Mouse (Mus musculus): ENCODE measurements around the gene Tnk2. TPM values are rescaled to one million over a fixed set of nuclear protein-coding genes. Genes with fewer than 3 reads are reported as not detected.

The Tnk2 gene
- total RNA-seq, 2 experiments from 2014 or later = 20.9 to 24.7 TPM

GRCm38 (mm10) chr16:32671206-32671887 lies 27.7 kb downstream of the Tnk2 start:
- DNase-seq (ENCODE audit: low spot score) = no peak
- intact Hi-C loops (cut with DNase I) = no loop called here

- DNase-seq (ENCODE audit: low spot score) = no peak
- intact Hi-C loops (cut with DNase I) = no loop called here
These were observed 28.6 kb downstream of the Tnk2 start for GRCm38 (mm10) chr16:32672250-32672649.

DNA sequence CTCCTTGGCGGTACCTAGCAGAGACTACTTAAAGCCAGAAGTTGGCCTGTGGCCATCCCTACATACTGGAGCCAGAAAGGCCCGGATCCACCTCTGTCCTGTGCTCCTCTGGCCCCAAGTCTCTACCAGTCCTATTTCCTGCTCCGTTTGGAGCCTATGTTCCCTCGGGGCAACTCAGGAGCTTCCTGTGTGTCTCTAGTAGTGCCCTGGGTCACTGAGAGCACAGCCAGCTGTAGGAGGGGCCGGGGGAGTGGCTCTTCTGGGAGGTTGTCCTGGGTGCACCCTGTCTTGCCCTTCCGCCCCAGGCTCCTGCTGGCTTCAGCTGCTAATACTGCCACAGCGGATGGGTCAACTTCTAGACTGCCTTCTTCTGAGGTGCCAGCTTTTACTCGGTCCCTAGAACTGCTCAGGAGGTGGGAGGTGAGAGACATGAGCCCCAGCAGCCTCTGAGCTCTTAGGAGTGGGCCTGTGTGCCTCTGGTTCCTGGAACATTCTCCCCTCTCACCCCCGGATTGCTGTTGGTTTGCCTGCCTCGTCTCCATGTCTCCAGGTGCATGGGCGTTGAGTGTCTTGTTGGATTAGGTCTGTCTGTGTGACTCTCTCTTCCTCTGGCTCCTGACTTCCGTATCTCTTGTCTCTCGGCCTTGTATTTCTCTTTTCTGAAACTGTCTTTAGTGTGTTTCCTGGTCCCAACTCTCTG lies 29.3 kb downstream of the Tnk2 start:
- intact Hi-C loops (cut with DNase I) = no loop called here
- no peak for DNase-seq (ENCODE audit: low spot score)

DNA sequence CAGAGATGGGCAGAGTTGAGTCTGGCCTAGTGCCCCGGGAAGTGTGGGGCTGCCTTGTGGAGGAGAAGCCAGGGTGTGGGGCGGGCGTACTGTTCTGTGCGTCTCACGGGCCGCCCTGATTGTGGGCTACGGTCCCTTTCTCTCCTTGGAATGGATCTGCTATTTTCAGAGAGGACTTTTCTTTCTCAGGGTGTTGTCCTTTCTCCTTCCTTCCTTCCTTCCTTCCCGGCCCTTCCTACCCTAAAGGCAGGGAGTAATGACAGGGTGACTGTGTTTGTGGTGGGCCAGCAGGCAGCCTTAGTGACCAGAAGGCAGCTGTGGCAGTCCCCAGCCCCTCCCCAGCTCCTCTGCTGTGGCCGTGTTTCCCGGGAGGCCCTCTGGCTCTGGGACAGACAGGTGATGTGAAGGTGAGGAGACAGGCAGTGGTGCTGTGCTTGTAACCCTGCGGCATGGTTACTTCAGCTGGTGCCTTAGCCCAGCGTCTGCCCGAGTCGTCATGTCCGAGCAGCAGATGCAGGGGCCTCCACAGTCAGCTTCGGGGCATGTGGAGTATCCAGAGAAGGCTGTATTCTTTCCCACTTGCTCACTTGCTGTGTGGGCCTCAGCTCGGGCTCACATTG lies 30.6 kb downstream of the Tnk2 start:
- intact Hi-C loops (cut with DNase I) = no loop called here
- no peak for DNase-seq (ENCODE audit: low spot score)

- intact Hi-C loops (cut with DNase I) = no loop called here
These were observed 33.5 kb downstream of the Tnk2 start for GRCm38 (mm10) chr16:32677040-32677700.

GRCm38 (mm10) chr16:32677903-32678302 lies 34.2 kb downstream of the Tnk2 start:
- no peak for DNase-seq (ENCODE audit: low spot score)
- intact Hi-C loops (cut with DNase I) = no loop called here

More at GRCm38 (mm10) chr16:32677040-32677700, 33.5 kb downstream of the Tnk2 start:
- no peak for DNase-seq (ENCODE audit: low spot score)

- DNase-seq (ENCODE audit: low spot score) = no peak
- intact Hi-C loops (cut with DNase I) = no loop called here
These were observed 35.1 kb downstream of the Tnk2 start for GRCm38 (mm10) chr16:32678812-32679211.

DNA sequence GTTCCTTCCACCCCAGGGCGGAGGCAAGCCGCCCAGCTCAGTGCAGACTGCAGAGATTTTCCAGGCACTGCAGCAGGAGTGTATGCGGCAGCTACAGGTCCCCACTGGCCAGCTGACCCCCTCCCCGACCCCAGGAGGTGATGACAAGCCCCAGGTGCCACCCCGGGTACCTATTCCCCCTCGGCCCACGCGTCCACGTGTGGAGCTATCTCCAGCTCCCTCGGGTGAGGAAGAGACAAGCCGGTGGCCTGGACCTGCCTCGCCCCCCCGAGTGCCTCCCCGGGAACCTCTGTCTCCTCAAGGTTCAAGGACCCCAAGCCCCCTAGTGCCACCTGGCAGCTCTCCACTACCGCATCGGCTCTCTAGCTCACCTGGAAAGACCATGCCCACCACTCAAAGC lies 36.3 kb downstream of the Tnk2 start:
- DNase-seq (ENCODE audit: low spot score) = no peak
- intact Hi-C loops (cut with DNase I) = no loop called here

GRCm38 (mm10) chr16:32680806-32681205 lies 37.1 kb downstream of the Tnk2 start:
- intact Hi-C loops (cut with DNase I) = no loop called here
- no peak for DNase-seq (ENCODE audit: low spot score)

GRCm38 (mm10) chr16:32682194-32682593 lies 38.5 kb downstream of the Tnk2 start:
- intact Hi-C loops (cut with DNase I) = loop anchor here (1.0 kb wide), 2 partner anchors 23 to 44 kb away; no protein-coding TSS in a partner anchor
- no peak for DNase-seq (ENCODE audit: low spot score)

DNA sequence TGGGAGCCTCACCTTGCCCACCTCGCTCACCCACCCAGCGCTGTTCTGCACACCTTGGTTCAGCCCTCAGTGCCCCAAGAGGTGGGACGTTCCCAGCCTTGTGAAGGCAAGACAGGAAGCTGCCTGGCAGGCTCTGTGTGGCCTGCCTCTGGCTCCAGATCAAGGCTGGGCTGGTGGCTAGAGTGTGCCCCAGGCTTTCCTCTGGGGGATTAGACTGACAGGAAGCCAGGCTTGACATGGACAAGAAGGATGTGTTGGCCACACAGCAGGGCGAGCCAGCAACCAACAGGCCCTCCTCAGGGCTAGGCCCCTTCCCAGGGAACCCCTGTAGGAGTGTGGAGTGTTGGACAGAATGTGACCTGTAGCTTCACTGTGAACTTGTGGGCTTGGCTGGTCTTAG lies 39.2 kb downstream of the Tnk2 start:
- intact Hi-C loops (cut with DNase I) = loop anchor here (1.0 kb wide), 2 partner anchors 24 to 45 kb away; no protein-coding TSS in a partner anchor
- no peak for DNase-seq (ENCODE audit: low spot score)

- DNase-seq (ENCODE audit: low spot score) = no peak
- intact Hi-C loops (cut with DNase I) = no loop called here
These were observed 39.7 kb downstream of the Tnk2 start for GRCm38 (mm10) chr16:32683343-32683742.

GRCm38 (mm10) chr16:32685405-32685804 lies 41.7 kb downstream of the Tnk2 start:
- intact Hi-C loops (cut with DNase I) = loop anchor here (5.0 kb wide), 1 partner anchor 178 kb away; no protein-coding TSS in a partner anchor
- no peak for DNase-seq (ENCODE audit: low spot score)

DNA sequence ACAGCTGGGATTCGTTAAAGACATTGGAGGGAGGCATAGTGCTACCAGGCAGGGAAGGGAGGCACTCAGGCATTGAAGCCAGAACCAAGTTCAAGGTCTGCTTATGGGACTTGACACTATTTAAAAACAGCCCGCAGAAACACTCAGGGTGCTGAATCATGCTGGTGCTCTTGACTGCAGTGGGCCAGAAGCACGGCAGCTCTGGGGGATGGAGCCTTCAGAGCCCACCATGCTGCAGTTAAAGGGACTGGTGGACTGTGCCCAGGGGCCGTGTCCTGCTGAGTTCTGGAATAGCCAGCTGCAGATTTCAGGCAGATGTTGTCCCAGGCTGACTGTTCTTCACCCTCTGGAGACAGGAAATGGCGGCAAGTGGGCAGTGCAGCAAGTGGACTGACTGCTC lies 42.3 kb downstream of the Tnk2 start:
- no peak for DNase-seq (ENCODE audit: low spot score)
- intact Hi-C loops (cut with DNase I) = loop anchor here (5.0 kb wide), 1 partner anchor 179 kb away; no protein-coding TSS in a partner anchor

- no peak for DNase-seq (ENCODE audit: low spot score)
These were observed 43.5 kb downstream of the Tnk2 start for GRCm38 (mm10) chr16:32687221-32687620.

DNA sequence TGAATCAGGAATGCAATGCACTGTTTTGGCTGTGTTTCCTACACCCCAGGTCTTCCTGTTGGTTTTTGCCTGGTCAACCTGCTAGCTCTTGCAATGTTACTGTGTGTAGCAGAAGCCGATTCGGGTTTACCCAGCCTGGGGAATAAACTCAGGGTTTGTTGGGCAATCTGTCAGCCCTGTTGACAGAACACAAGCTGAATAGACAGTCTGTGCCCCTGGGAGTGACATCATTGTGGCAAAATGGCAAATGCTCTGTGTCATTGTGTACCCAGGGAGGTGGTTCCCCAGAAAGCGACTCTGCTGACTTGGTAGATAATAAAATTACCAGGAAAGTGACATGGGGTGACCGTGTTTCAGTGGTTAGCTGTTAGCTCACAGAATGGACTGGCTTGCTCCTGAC lies 45.1 kb downstream of the Tnk2 start:
- intact Hi-C loops (cut with DNase I) = loop anchor here (1.0 to 5.0 kb wide), 2 partner anchors 50 to 181 kb away; no protein-coding TSS in a partner anchor
- DNase-seq (ENCODE audit: low spot score) = no peak

More at GRCm38 (mm10) chr16:32687221-32687620, 43.5 kb downstream of the Tnk2 start:
- intact Hi-C loops (cut with DNase I) = loop anchor here (5.0 kb wide), 1 partner anchor 180 kb away; no protein-coding TSS in a partner anchor

DNA sequence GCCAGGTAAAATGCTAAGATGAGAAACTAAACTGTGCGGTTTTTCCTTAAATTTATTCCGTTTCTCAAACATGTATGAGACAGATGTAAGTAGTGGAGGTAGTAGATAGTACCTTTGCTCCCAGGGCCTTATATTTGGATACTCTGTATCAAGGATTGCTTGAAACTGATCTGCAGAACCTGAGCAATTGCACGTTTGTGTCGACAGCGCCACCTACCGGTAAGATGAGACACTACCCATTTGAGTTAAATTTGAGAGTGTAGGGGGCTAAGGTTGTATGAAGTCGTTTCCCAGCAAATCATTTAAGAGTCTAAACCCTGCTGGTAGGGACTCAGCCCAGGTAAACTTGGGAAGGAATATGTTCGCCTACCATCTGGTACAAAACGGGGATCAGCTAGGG lies 45.8 kb downstream of the Tnk2 start:
- intact Hi-C loops (cut with DNase I) = loop anchor here (1.0 to 5.0 kb wide), 2 partner anchors 51 to 182 kb away; no protein-coding TSS in a partner anchor
- DNase-seq (ENCODE audit: low spot score) = no peak

GRCm38 (mm10) chr16:32696841-32697464 lies 53.3 kb downstream of the Tnk2 start:
- intact Hi-C loops (cut with DNase I) = no loop called here

DNA sequence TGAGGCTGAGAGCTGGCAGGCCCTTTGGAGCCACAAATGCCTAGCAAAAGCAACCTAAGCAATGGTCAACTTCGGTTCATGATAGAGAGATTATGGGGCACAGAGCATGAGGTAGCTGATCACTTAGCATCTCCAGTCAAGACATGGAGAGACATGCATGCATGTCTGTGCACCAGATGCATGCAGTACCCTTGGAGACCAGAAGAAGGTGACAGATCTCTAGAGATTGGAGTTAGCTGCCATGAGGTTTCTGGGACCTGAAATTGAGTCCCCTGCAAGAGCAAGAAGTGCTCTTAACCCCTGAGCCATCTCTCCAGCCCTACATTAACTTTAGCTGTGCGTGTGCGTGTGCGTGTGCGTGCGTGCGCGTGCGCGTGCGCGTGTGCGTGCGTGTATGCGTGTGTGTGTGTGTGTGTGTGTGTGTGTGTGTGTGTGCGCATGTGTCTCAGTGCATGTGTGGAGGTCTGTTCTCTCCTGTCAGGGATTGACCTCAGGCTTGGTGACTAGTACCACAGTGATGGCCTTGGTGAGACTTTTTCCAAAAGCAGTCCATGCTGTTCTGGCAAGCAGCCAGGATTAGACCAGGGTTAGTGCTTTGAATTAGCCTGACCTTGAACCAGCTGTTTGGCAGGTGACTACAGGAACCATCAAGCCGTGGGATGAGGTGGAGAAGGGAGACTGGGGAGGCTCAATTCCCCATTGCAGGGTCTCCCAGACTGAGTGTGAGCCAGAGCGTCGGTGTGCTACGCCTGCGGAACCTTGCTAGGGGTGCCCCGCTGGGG lies 54.2 kb downstream of the Tnk2 start:
- intact Hi-C loops (cut with DNase I) = no loop called here
- DNase-seq (ENCODE audit: low spot score) = no peak

More at GRCm38 (mm10) chr16:32696841-32697464, 53.3 kb downstream of the Tnk2 start:
- DNase-seq (ENCODE audit: low spot score) = no peak
